Mouse (Mus musculus) small intestine, adult 2 months (tissue): ENCODE measurements around the gene Slc22a16. TPM values are rescaled to one million over a fixed set of nuclear protein-coding genes. Genes with fewer than 3 reads are reported as not detected.

Source experiments
- H3K27ac ChIP-seq: fragments of 200-500 bp; 2 replicates; pipeline ENCODE4 v1.5.1; 2012; ENCODE audit warnings: low read depth, low read length, control low read depth, inconsistent platforms; ENCODE audit not compliant: insufficient read depth
- H3K27me3 ChIP-seq: fragments of 200-500 bp; 2 replicates; pipeline ENCODE4 v1.6.1; 2012; ENCODE audit warnings: mild to moderate bottlenecking, moderate library complexity, low read length, inconsistent platforms; ENCODE audit not compliant: control insufficient read depth, insufficient read depth
- H3K36me3 ChIP-seq: fragments of 200-500 bp; 2 replicates; pipeline ENCODE4 v1.6.1; 2012; ENCODE audit warnings: mild to moderate bottlenecking, low read length, control low read depth, inconsistent platforms; ENCODE audit not compliant: control insufficient read depth, insufficient read depth
- H3K4me1 ChIP-seq: fragments of 200-500 bp; 2 replicates; pipeline ENCODE4 v1.6.1; 2012; ENCODE audit warnings: low read length, inconsistent platforms, mixed read lengths; ENCODE audit not compliant: control insufficient read depth, insufficient read depth, insufficient read length
- H3K4me3 ChIP-seq: fragments of 200-500 bp; 2 replicates; pipeline ENCODE4 v1.5.1; 2012; ENCODE audit warnings: low read depth, mild to moderate bottlenecking, control low read depth, inconsistent platforms, low read length, moderate library complexity
- CTCF ChIP-seq: fragments of 200-500 bp; IDR thresholded peaks from 2 replicates; pipeline ENCODE4 v1.5.1; 2012; ENCODE audit warnings: low read depth, mild to moderate bottlenecking, control low read depth, inconsistent platforms, low read length, moderate library complexity, mixed read lengths; ENCODE audit not compliant: insufficient replicate concordance, insufficient read length; ENCODE audit errors: extremely low read depth
- POLR2A ChIP-seq: fragments of 200-500 bp; IDR thresholded peaks from 2 replicates; pipeline ENCODE4 v1.6.1; 2012; ENCODE audit warnings: low read depth, mild to moderate bottlenecking, control low read depth, inconsistent platforms, low read length, moderate library complexity
- WGBS: fragments of 180-500 bp; shearing (Covaris S2); methylation state at CpG from one replicate; pipeline ENCODE4 v1.1.7; 2018; 5-methylcytosine and 5-hydroxymethylcytosine counted together
- polyA plus RNA-seq: library from polyadenylated mRNA; depleted of rRNA; stranded (reverse); fragments of >200 nt; gene quantifications from 2 replicates; pipeline ENCODE4 v1.2.3, GENCODE M21; 2012

Gene Slc22a16
- polyA plus RNA-seq, 1 experiment = not detected

DNA sequence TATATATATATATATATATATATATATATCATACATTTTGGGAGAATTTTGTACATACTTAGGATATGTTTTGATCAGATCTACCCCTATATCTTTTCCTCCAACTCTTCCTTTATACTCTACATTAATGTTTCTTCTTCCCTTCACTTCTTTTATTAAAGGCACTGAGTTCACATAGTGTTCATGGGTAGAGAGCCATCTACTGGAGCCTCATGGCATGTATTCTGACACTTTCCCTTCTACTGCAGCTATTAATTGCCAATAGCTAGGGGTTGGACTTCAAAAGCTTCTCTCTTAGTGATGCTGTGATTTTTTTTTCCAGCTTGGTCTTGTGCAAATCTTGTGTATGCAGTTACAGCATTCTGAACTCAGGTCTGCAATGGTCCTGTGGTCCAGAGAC lies 47.8 kb downstream of the Slc22a16 start:
- Histone ChIP-seq H3K36me3 (no peaks in the 10 kb centered on the region), H3K4me1 (no peaks in the 10 kb centered on the region), H3K4me3 (no peak overlapping the region), H3K27ac (no peak overlapping the region), H3K27me3 (no peaks in the 10 kb centered on the region; the same call in 1 of the 2 replicates)
- TF ChIP-seq CTCF (no peak), POLR2A (no peak)

DNA sequence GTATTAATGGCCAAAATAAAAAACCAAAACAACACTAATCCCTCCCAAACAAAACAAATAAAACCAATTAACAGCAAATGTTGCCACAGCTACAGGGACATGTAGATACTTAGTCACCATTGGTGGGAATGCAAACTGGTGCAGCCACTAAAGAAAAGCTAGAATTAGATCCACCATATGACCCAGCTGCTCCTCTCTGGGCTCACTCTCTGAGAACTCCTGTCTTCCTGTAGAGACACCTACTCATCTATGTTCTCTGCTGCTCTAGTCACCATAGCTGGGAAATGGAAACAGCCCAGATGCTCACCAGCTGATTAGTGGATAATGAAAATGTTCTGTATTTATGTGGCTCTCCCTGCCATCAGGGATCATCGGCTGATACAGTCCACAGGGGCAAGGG lies 49.6 kb downstream of the Slc22a16 start:
- WGBS = 76% methylated on average over 1 of the region's 1 CpGs
- no peaks in the 10 kb centered on the region for H3K4me1 ChIP-seq
- H3K4me3 ChIP-seq = no peak overlapping the region
- no peak overlapping the region for H3K27ac ChIP-seq
- H3K36me3 ChIP-seq = no peaks in the 10 kb centered on the region
- TF ChIP-seq POLR2A (no peak), CTCF (no peak)
- H3K27me3 ChIP-seq = no peaks in the 10 kb centered on the region; the same call in 1 of the 2 replicates

DNA sequence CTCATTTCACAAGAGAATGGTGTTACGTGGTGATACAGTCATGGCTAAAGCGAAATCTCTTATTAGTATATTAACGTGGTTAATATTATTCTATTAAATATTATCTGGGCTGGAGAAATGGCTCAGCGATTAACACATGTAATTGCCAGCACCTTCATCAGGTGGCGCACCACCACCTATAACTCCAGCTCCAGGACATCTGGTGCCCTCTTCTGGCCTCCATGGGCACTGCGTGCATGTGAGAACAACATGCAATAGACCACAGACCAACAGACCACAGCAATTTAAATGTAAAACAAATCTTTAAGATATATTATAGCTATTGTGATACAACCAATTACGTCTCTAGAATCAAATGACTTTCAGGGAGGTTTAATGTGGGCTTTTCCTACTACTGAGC lies 59.0 kb downstream of the Slc22a16 start:
- no peak overlapping the region for H3K27ac ChIP-seq
- 80% methylated on average over 7 of the region's 7 CpGs for WGBS
- H3K4me3 ChIP-seq = no peak overlapping the region
- no peaks in the 10 kb centered on the region for H3K27me3 ChIP-seq
- H3K36me3 ChIP-seq = no peaks in the 10 kb centered on the region
- TF ChIP-seq CTCF (peak; percentile 77; the same call in 1 of the 2 replicates), POLR2A (no peak)
- no peaks in the 10 kb centered on the region for H3K4me1 ChIP-seq

DNA sequence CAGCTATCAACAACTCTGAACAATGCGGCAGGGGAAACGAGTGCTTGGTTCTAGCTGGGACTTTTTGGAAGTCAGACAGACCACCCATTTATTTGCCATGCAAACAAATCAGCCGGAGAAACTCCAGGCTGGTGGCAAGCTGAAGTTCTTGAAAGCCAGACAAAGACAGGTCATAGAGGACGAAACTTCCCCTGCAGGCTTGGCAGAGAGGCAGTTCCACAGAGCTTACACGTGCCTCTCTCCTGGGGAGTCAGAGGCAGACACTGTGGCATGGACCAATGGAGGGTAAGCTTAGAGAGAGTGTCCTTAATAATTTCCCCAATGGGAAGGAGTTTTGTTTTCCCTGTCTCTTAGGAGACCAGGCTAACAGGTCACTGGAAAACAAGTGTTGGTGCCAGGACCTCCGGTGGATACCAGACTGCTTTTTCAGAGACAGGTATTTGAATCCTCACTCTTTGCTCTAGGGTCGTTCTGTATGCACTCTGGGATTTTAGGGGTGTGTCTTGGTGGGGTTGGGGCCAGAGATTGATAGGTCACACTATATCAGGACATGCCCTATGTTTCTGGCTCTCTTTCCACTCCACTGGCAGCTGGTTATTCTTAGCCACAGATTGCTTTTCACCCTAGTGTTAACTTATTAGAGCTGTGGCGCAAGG lies 59.6 kb downstream of the Slc22a16 start, which contains the start of gene Ddo:
Ddo (plus strand) TSS at position 356 of the 656 bp plus-strand sequence.
- Histone ChIP-seq H3K4me3 (peak within 1 kb of the TSS; percentile 27; the same call in 1 of the 2 replicates), H3K27me3 (no peaks in the 10 kb centered on the region)

DNA sequence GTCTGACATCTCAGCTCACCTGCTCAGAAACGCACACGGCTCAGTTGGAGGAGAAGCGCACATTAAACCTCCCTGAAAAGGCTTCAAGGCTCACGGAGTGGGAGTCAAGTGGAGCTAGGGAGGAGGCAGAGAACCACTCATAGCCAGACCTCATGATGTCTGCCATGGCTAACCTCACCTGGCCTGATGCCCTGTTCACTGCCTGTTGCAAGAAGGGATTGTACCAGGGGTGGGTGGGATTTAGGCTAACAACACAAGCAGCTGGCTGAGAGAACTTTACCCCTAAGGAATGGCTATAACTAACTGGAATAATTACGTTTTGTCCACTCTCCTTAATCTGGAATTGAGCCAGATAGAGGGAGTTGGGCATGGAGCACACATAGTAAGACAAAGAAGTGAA lies 60.3 kb downstream of the Slc22a16 start:
- 45% methylated on average over 5 of the region's 5 CpGs for WGBS

More for the DNA sequence above, 59.6 kb downstream of the Slc22a16 start, which contains the start of gene Ddo:
- TF ChIP-seq POLR2A = no peak
- no peak for TF ChIP-seq CTCF
- peak within 1 kb of the TSS; percentile 12; the same call in 1 of the 2 replicates for H3K27ac ChIP-seq
- WGBS = 28% methylated on average over 8 of the region's 8 CpGs
- H3K4me1 ChIP-seq = no peaks in the 10 kb centered on the region
- H3K36me3 ChIP-seq = no peaks in the 10 kb centered on the region

DNA sequence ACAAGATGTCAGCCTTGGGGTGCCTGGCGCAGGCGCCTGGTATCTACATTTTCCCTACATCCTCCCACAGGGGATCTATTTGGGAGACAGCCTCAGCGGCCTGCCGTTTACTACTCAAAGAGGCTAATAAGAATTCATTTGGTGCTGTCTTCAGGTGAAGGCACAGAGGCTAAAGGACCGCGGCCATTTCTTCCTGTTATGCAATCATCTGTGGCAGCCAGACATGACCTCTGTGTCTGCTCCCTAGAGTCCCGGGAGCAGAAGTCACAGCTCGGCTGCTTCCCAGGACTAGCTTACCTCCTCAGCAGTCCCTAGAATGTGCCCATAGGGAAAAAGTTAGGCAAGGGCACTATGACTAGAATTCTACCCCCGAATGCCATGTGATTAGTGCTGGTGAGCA lies 60.8 kb downstream of the Slc22a16 start:
- no peak overlapping the region; the same call in 1 of the 2 replicates for H3K27ac ChIP-seq
- no peak overlapping the region for H3K4me3 ChIP-seq
- no peaks in the 10 kb centered on the region for H3K27me3 ChIP-seq
- TF ChIP-seq POLR2A (no peak), CTCF (no peak)
- H3K4me1 ChIP-seq = no peaks in the 10 kb centered on the region
- WGBS = 67% methylated on average over 9 of the region's 9 CpGs
- H3K36me3 ChIP-seq = no peaks in the 10 kb centered on the region

More for the DNA sequence above, 60.3 kb downstream of the Slc22a16 start:
- Histone ChIP-seq H3K4me1 (no peaks in the 10 kb centered on the region), H3K4me3 (peak overlapping the region; percentile 27; the same call in 1 of the 2 replicates), H3K36me3 (no peaks in the 10 kb centered on the region), H3K27me3 (no peaks in the 10 kb centered on the region), H3K27ac (peak overlapping the region; percentile 12; the same call in 1 of the 2 replicates)
- TF ChIP-seq CTCF = no peak
- TF ChIP-seq POLR2A = no peak

DNA sequence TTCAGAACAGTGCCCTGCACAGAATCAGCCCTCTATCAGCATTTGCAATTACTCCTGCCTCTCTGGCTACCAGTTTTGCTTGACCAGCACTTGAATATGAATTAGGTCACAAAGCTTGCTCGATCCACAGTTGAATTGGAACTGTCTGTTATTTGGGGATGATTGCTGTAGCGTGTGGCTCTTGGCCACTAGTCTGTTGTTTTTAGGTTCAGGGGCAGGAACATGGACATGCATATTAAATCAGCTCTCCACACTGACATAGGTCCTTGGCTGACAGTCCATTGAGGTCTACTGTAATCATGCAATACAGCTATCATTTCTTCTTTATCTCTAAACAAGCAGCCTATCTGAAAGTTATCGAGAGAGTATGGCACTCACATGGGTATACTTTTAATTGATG lies 62.0 kb downstream of the Slc22a16 start:
- TF ChIP-seq CTCF (no peak), POLR2A (no peak)
- Histone ChIP-seq H3K36me3 (no peaks in the 10 kb centered on the region), H3K27ac (no peak overlapping the region), H3K27me3 (no peaks in the 10 kb centered on the region), H3K4me1 (no peaks in the 10 kb centered on the region), H3K4me3 (no peak overlapping the region)
- 73% methylated on average over 3 of the region's 3 CpGs for WGBS

DNA sequence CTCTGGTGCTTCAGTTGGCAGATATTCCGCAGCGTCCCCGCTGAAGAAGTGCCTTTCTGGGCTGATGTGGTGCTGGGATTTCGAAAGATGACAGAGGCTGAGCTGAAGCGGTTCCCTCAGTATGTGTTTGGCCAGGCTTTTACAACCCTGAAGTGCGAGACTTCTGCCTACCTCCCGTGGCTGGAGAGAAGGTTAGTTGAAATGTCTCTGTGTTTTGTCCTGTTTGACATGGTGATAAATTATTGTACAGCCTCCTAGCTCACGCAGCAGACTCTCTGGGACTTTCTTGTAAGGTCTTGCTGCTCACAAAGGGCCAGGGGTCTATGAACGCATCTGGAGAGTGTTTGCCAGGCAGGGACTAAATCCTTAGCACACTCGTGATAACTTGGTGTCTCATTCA lies 67.2 kb downstream of the Slc22a16 start:
- no peak for TF ChIP-seq CTCF
- no peak for TF ChIP-seq POLR2A
- 62% methylated on average over 10 of the region's 10 CpGs for WGBS
- H3K27ac ChIP-seq = no peak overlapping the region

More for the DNA sequence above, 67.2 kb downstream of the Slc22a16 start:
- Histone ChIP-seq H3K27me3 (no peaks in the 10 kb centered on the region), H3K4me3 (no peak overlapping the region), H3K36me3 (no peaks in the 10 kb centered on the region), H3K4me1 (peaks cover 2% of the 10 kb centered on the region; the same call in 1 of the 2 replicates)
